Mouse (Mus musculus): ENCODE data around the gene Camkmt.

- TF ChIP-seq TAL1 (IDR thresholded peaks at IDR 0.05; ENCODE audit: low read length) (no peak), GATA1 (IDR thresholded peaks at IDR 0.05; ENCODE audit: low read length) (no peak)
Measured at GRCm38 (mm10) chr17:85148348-85148747, 58.0 kb downstream of the Camkmt start.

Measured in erythroblast, embryonic 14.5 days (primary cell).